In genomic region chr16:97417896-97418542, GRCm38 (mm10) we compare ENCODE assay signal across 9 mouse cellular contexts. TPM values are rescaled to one million over a fixed set of nuclear protein-coding genes. Genes with fewer than 3 reads are reported as not detected.
A peak's percentile ranks its signal among the peaks of the same experiment; 100 is the strongest.
DNase-seq lines count a peak whose midpoint lies in the region; ATAC-seq lines count a peak whose summit lies in the region.
"Had no signal": no experiment of that assay in that cellular context is flagged by ENCODE, and none has a peak within 500 bp of the region (broad histone marks: within the 10 kb centered on the region; RNA-seq: fewer than 3 reads in every experiment).

No protein-coding gene starts in this region.

- H3K4me1 ChIP-seq in embryonic facial prominence, embryonic 15.5 days = no peaks in the 10 kb centered on the region
- H3K4me1 ChIP-seq in heart, embryonic 11.5 days (ENCODE audit: control insufficient read depth, insufficient read depth, low read length) = no peaks in the 10 kb centered on the region
- H3K4me1 ChIP-seq in neural tube, embryonic 14.5 days (ENCODE audit: control insufficient read depth, insufficient read depth, low read length) = no peaks in the 10 kb centered on the region
- H3K4me1 ChIP-seq: embryonic facial prominence, embryonic 13.5 days had no signal

- H3K4me2 ChIP-seq in embryonic facial prominence, embryonic 15.5 days (replicated peaks) = no peak overlapping the region
- no peak overlapping the region for H3K4me2 ChIP-seq in heart, embryonic 11.5 days
- no peak overlapping the region for H3K4me2 ChIP-seq in neural tube, embryonic 14.5 days (ENCODE audit: low read depth, low read length)
- H3K4me2 ChIP-seq: embryonic facial prominence, embryonic 13.5 days had no signal

- peak; percentile 65; the same call in 1 of the 2 replicates for ATAC-seq in embryonic facial prominence, embryonic 15.5 days (ENCODE audit: insufficient number of reproducible peaks, low FRiP score, low TSS enrichment, low read depth)
- ATAC-seq in heart, embryonic 11.5 days (replicated peaks; ENCODE audit: insufficient number of reproducible peaks, low FRiP score, low TSS enrichment) = peak; percentile 42; the same call in 1 of the 2 replicates
- ATAC-seq in neural tube, embryonic 14.5 days (ENCODE audit: low read depth) = peak; percentile 88; the same call in 1 of the 2 replicates

- no peak overlapping the region for H3K27ac ChIP-seq in embryonic facial prominence, embryonic 15.5 days (replicated peaks)
- H3K27ac ChIP-seq in heart, embryonic 11.5 days (ENCODE audit: low read depth, low read length) = no peak overlapping the region
- H3K27ac ChIP-seq in neural tube, embryonic 14.5 days (ENCODE audit: low read depth, low read length) = no peak overlapping the region
- H3K27ac ChIP-seq: embryonic facial prominence, embryonic 13.5 days had no signal

- H3K27me3 ChIP-seq in embryonic facial prominence, embryonic 15.5 days = no peaks in the 10 kb centered on the region
- no peaks in the 10 kb centered on the region for H3K27me3 ChIP-seq in heart, embryonic 11.5 days (ENCODE audit: control insufficient read depth, insufficient read depth, low read length)
- H3K27me3 ChIP-seq in neural tube, embryonic 14.5 days (ENCODE audit: control insufficient read depth, insufficient read depth, low read length) = no peaks in the 10 kb centered on the region
- H3K27me3 ChIP-seq: embryonic facial prominence, embryonic 13.5 days had no signal

- no peak overlapping the region for H3K9ac ChIP-seq in embryonic facial prominence, embryonic 15.5 days
- H3K9ac ChIP-seq in heart, embryonic 11.5 days (ENCODE audit: low read depth, low read length) = no peak overlapping the region
- H3K9ac ChIP-seq in neural tube, embryonic 14.5 days (replicated peaks; ENCODE audit: low read depth, low read length) = no peak overlapping the region
- H3K9ac ChIP-seq: embryonic facial prominence, embryonic 13.5 days had no signal

- no peaks in the 10 kb centered on the region for H3K36me3 ChIP-seq in embryonic facial prominence, embryonic 15.5 days
- H3K36me3 ChIP-seq in heart, embryonic 11.5 days (ENCODE audit: control insufficient read depth, insufficient read depth, low read length) = no peaks in the 10 kb centered on the region
- no peaks in the 10 kb centered on the region for H3K36me3 ChIP-seq in neural tube, embryonic 14.5 days (ENCODE audit: control insufficient read depth, insufficient read depth, low read length)
- H3K36me3 ChIP-seq: embryonic facial prominence, embryonic 13.5 days had no signal

- 15% methylated on average over 4 of the region's 4 CpGs for WGBS in embryonic facial prominence, embryonic 15.5 days
- 10% methylated on average over 4 of the region's 4 CpGs for WGBS in heart, embryonic 11.5 days (ENCODE audit: insufficient replicate concordance)
- 19% methylated on average over 4 of the region's 4 CpGs for WGBS in neural tube, embryonic 14.5 days

- H3K4me3 ChIP-seq in embryonic facial prominence, embryonic 15.5 days (replicated peaks) = no peak overlapping the region
- H3K4me3 ChIP-seq in heart, embryonic 11.5 days (ENCODE audit: low read depth, low read length) = no peak overlapping the region
- no peak overlapping the region for H3K4me3 ChIP-seq in neural tube, embryonic 14.5 days (ENCODE audit: low read depth, low read length)
- H3K4me3 ChIP-seq: embryonic facial prominence, embryonic 13.5 days had no signal

- peak; percentile 32 for DNase-seq in A20 (ENCODE audit: low read depth, low spot score)
- peak; percentile 75 for DNase-seq in ZHBTc4 (ENCODE audit: low read depth, low spot score)
- DNase-seq in kidney, adult 9 months = peak; percentile 61
- DNase-seq in lung, adult 18-20 months = peak; percentile 59 to 72
- DNase-seq in urinary bladder, postnatal 4 days (ENCODE audit: low spot score in 2 of 2) = peak; percentile 65 to 67

- H3K9me3 ChIP-seq in embryonic facial prominence, embryonic 15.5 days (replicated peaks) = no peaks in the 10 kb centered on the region
- H3K9me3 ChIP-seq in heart, embryonic 11.5 days (replicated peaks; ENCODE audit: control insufficient read depth, low read length) = no peaks in the 10 kb centered on the region
- no peaks in the 10 kb centered on the region for H3K9me3 ChIP-seq in neural tube, embryonic 14.5 days (ENCODE audit: control insufficient read depth, low read length)
- H3K9me3 ChIP-seq: embryonic facial prominence, embryonic 13.5 days had no signal

RNA-seq across cellular contexts. Expression of gene Mx1, which starts 44.7 kb away (rescaled TPM):
- polyA plus RNA-seq in embryonic facial prominence, embryonic 15.5 days (2015; fragmentation: Nextera tagmentation; extraction: Ambion mirVana) = 0.37 and 0.39 TPM in 2 replicates
- not detected in 2 replicates for polyA plus RNA-seq in heart, embryonic 11.5 days (2014; fragmentation: Nextera tagmentation; extraction: Ambion mirVana)
- not detected in 2 replicates for polyA plus RNA-seq in neural tube, embryonic 14.5 days (2014; fragmentation: Nextera tagmentation; extraction: Ambion mirVana)
